Mouse (Mus musculus) cerebellum, postnatal 25 days (tissue): ENCODE measurements around the gene Tnrc18.

Experiments
- DNase-seq, 2 experiments: peaks; one replicate each; pipeline ENCODE4 v3.0.0; 2021; ENCODE audit warnings: mixed read lengths in 2 of 2

Tnrc18 gene

GRCm38 (mm10) chr5:142771034-142771433 is 46.4 kb downstream of the Tnrc18 start:
- DNase-seq, result no peak

DNA sequence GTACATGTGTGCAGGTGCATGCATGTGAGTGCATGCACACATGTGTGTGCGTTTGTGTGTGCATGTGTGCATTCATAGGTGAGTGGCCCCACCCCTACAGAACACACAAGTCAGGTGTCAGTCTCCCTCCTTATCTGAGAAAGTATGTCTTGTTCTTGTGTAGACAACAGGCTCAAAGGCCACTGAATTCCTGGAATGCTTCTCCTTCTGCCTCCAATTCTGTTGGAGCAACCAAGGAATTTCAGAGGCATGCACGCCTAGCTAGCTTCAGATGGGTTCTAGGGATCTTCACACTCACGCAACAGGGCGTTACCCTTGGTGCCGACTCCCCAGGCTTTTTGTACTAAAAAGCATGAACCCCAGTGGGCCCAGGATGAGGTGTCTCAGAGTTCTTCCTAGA is 47.8 kb downstream of the Tnrc18 start:
- no peak for DNase-seq

DNA sequence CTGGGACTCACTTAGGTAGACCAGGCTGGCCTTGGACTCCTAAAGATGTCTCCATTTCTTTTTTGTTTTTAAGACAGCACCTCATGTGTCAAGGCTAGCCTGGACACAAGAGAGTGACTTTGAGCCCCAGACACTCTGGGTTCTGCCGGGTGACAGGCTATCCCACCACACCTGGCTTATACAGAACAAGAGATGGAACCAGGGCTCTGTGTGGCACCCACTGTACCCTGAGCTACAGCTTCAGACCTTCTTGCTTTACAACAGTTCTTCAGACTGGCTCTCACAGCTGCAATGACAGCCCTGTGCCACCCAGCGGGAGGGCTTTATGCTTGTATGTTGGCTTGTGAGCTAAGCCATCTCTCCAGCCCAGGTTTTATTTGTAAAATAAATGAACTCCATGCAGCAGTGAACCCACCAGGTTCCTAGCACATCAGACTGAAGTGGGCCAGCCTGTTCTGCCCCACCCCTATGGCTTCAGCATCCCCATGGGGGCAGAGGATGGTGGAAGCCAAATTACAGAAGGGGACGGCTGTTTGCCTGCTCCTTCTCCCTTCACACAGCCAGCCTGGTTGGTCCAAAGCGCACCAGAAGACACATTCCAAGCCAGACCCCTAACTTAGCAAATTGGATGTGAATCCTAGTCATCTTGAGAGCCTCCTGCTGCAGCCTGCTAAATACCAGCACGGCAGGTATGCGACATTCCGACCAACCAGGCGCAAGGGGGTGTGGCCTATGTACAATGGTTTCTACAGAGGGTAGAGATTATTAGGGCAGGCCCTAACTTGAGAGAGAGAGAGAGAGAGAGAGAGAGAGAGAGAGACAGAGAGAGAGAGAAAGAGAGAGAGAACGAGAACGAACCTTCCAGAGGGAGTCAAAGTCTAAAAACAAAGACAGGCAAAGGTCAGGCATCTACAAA is 48.9 kb downstream of the Tnrc18 start:
- no peak for DNase-seq

GRCm38 (mm10) chr5:142767937-142768336 is 49.5 kb downstream of the Tnrc18 start:
- peak; percentile 76 to 87 for DNase-seq

DNA sequence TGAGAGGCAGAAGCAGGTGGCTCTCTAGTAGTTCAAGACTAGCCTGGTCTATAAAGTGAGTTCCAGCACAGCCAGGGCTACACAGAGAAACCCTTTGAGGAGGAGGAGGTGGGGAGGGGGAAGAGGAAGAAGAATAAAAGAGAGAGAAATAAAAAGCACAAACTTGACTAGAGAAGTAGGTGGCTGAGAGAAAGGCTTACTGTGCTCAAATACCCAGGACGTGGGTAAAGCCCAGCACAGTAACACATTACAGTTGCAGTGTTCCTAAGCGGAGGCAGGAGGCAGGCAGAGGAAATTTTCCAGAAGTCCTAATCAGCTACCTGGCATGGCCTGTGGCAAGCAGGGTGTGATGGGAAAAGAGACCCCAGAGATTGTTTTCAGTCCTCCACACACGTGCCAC is 50.8 kb downstream of the Tnrc18 start:
- DNase-seq, result no peak

DNA sequence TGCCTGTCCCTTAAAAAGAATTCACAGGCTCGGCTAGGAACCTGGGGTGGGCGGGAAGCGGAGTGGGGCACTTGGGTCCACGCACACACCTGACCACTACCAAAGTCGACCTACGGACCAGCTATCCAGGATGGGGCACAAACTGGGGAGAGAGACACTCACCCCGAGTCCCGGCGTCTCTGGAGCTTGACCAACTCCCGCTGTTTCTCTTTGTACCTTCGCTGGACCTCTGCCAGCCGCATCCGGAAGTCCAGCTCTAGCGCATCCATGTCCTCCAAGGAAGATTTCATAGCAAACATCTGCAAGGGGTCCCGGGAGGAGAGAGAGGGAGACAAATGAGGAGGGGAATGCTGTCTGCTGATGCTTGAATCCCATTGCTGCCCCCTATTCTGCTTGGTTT is 52.6 kb downstream of the Tnrc18 start:
- DNase-seq, result no peak

- no peak for DNase-seq
Measured at GRCm38 (mm10) chr5:142764306-142764705, 53.2 kb downstream of the Tnrc18 start.

DNA sequence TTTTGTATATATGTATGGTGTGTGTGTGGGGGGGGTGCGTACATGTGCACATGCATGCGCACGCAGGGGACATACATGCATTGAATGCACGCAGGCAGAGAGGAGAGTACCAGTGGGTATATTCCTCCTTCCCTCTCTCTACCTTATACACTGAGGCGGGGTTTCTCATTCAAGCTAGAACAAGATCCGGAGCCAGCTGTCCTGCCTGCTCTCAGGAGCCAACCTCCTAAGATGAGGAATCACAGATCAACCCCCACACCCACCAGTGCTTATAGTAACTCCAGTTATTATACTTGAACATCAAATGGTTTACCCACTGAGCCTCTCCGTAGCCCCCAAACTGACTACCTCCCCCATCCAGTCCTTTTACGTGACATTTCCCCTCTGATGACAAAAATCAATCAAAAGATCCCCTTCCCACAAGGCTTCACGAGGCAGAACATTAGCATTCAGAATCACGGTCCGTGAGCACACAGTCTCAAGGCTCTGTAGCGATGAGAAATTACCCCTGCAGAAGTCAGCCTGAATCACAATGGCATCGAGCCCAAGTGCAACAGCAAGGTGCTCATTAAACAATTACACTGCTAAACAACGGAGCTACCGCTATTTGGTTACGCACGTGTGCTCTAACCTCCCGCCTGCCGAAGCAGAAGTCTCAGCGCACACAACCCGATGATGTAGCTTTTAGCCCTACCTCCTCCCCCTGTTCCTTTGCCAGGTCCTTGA is 55.2 kb downstream of the Tnrc18 start:
- peak in 1 of 2 experiments; percentile 36 for DNase-seq

GRCm38 (mm10) chr5:142761326-142761983 is 56.0 kb downstream of the Tnrc18 start:
- DNase-seq, result peak; percentile 80 to 85

- no peak for DNase-seq
Measured at GRCm38 (mm10) chr5:142759786-142760185, 57.7 kb downstream of the Tnrc18 start.

GRCm38 (mm10) chr5:142752241-142752640 is 65.2 kb downstream of the Tnrc18 start:
- no peak for DNase-seq

- DNase-seq, result no peak
Measured at GRCm38 (mm10) chr5:142750173-142750572, 67.3 kb downstream of the Tnrc18 start.

DNA sequence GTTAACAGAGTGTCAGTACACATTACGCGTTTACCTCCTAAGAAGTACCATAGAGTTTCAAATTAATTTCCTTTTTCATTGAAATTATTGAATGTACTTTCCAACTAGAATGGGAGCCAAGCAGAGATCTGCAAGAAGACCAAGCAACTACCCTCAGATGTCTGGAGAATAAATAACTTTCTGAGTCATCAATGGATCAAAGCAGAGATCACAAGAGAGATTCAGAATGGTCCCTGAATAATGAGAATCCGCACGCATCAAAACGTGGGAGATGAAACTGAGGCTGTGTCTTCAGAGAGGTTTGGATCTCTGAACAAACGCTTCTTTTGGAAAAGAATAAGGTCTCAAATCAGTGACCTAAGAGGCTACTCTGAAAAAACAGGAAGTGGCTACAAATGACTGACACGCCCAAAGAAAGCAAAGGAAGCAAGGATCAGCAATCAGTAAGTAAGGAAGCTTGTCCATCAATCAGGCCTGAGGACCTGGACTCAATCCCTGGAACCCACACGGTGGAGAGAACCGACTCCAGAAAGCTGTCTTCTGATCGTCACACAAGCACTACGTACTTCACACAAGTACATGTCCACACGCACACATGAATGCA is 70.3 kb downstream of the Tnrc18 start:
- DNase-seq, result no peak

GRCm38 (mm10) chr5:142739941-142740340 is 77.5 kb downstream of the Tnrc18 start:
- no peak for DNase-seq

GRCm38 (mm10) chr5:142731916-142732315 is 85.5 kb downstream of the Tnrc18 start:
- DNase-seq, result no peak

DNA sequence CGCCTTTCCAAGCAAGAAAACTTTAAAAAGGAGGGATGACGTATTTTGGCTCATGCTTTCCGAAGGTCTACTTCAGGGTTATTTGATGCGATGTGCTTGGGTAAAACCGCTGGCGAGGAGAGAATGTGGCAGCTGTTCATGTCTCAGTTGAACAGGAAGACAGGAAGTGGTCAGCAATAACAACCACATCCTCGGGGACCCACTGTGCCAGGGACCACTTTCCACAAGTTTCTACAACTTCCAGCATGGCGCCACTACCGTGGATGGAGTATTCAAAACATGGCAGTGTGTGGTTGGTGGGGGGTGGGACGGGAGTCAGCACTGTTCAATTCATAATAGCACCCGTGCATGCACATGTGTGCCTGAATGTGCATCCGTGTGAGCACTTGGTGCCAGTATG is 87.2 kb downstream of the Tnrc18 start:
- no peak for DNase-seq

- DNase-seq, result no peak
Measured at GRCm38 (mm10) chr5:142728301-142728700, 89.2 kb downstream of the Tnrc18 start.

GRCm38 (mm10) chr5:142726748-142727147 is 90.7 kb downstream of the Tnrc18 start:
- no peak for DNase-seq

- no peak for DNase-seq
Measured at GRCm38 (mm10) chr5:142724265-142724664, 93.2 kb downstream of the Tnrc18 start.

- DNase-seq, result peak; percentile 69 to 82
Measured at GRCm38 (mm10) chr5:142723520-142724133, 93.8 kb downstream of the Tnrc18 start.

DNA sequence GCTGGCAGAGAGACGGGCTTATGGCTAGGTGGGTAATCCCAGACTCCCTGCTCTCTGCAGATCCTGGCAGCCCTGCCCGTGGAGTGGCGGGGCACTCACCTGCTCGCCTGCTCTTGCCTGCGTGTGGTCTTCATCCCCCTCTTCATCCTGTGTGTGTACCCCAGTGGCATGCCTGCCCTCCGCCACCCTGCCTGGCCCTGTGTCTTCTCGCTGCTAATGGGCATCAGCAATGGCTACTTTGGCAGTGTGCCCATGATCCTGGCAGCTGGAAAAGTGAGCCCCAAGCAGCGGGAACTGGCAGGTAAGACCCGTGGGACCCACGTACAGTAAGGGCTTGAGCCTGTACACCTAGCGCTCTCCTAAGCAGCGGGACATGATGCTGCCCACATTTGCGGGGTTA is 97.6 kb downstream of the Tnrc18 start:
- DNase-seq, result no peak

- DNase-seq, result no peak
Measured at GRCm38 (mm10) chr5:142718486-142718885, 99.0 kb downstream of the Tnrc18 start.

DNA sequence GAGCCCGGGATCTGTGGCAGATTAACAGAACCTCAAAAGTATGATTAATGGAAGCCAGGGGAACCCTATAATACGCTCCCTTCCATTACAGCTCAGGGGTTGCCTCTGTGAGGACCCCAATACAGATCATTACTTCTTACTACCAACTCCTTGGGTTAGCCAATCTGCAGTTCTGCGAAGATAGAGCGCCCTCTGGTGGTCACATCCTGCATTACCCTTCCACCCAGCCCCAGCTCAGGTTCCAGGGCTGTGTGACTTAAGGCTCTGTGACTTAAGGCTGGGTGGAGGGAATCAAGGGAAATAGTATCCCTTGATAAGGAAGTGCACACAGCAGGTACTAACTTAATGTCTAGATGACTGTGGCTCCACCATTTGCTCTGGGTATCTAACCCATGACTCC is 99.4 kb downstream of the Tnrc18 start:
- peak; percentile 93 to 94 for DNase-seq
